Mouse (Mus musculus) retina, adult 2 months (tissue): Measurements from ENCODE around the gene Lamb3.
"Not testable (repeated sequence)": the region's sequence is repeated elsewhere in the genome, so short reads cannot be mapped to it uniquely, and the experiment has no call there.

ENCODE experiments used
- DNase-seq: peaks from one replicate; pipeline ENCODE4 v3.0.0-alpha.2; 2012; ENCODE audit warnings: low read depth, low spot score

Gene Lamb3

DNA sequence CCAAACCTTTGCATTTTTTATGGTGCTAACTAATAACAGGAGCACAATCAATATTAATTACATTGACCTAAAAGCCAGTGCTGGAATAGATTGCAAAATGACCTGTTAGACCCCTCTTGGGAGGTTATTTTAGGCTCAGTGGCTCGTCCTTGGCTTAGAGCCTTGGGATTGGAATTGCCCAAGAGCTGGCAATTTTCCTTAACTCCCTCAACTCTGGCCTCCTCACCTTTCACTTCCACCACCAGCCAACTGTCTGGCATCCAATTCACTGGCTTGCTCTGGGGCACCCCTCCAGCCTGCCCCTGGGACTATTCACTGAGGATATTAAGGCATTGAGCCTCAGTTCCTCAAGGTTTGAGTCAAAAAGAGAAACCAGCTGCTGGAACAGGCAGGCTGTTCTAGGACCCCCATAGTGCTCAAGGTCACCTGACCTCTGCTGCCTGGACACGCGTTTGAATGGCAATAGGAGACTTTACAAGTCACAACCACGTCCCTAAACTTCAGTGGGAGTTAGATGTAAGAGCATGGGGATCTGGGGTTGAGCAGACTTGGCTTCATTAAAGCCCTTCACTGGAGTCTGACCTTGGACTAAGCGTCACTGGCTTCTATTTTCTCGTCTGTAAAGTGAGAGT lies 71.0 kb downstream of the Lamb3 start:
- no peak for DNase-seq

DNA sequence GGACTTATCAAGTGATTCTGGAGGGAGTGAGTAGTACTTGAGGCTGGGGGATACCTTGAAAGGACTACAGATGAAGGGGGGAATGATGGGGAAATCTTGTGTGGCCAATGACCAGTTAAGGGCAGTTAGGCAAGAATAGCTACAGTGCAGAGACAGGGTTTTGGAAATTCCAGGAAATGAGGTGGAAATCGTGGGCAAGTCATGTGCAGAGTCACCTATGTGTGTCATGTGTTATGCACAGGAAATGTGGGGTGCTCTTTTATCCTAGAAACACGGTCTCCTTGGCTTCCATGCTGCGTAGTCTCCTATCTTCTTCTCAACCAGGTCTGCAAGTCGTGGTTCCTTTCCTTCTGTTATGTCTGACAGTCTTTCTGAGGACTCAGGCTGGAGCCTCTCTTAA lies 72.0 kb downstream of the Lamb3 start:
- no peak for DNase-seq

DNA sequence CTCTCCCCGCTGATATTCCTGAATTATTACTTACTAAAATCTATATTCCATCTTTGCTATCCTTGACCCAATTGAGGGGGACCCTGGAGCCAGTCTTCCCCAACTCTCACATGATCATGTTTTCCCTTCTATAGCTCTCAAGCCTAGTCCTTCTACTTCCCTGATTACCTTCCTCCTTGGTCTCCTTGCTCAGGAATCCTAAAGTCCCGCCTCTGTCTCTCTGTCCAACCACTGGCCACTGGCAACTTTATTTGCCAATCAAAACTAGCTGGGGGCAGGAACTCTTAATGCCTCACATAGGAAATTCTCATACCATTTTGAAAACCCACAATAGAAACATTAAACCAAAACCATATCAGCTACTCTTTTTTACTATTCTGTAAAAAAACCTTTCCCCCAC lies 73.8 kb downstream of the Lamb3 start:
- no peak for DNase-seq

DNA sequence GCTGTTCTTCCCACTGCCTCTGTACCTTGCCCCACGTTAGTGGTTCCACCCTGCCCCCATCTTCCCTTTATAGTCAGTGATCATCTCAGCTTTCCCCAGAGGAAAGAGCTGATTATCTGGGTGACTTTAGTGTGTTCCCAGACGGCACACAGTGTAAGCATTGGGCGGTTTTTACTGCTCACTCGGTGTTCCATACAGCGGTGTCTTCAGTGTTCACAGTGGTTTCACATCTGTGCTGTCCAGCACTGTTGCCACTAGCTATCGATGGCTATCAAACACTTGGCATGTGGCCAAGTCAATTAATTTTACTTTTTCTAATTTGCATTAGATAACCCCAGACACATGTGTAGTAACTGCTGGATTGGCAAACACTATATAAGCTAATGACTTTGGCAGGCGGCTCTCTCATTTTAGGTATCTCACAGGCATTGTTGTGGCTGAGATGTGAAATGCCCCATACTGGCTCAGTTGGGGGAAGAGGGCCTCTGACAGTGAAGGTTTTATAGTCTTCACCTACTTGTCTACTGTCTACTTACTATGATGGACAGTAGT lies 76.8 kb downstream of the Lamb3 start:
- DNase-seq, result no peak

DNA sequence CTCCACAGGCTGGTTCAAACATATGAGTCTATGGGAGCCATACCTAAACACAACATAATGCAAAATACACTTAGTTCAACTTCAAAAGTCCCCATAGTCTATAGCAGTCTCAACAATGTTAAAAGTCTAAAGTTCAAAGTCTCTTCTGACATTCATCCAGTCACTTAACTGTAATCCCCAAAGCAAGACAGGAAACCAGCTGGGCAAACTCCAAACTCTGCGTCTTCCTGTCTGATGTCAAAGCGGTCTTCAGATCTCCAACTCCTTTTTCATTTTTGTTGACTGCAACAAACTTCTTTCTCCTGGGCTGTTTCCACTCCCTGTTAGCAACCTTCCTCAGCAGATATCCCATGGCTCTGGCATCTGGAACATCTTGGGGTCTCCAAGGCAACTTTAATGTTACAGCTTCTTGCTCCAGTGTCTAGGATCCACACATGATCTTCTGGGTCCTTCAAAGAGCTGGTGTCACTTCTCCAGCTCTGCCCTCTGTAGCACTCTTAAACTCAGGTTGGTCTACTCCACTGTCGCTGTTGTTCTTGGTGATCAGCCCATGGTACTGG lies 78.3 kb downstream of the Lamb3 start:
- not testable (repeated sequence) for DNase-seq

DNA sequence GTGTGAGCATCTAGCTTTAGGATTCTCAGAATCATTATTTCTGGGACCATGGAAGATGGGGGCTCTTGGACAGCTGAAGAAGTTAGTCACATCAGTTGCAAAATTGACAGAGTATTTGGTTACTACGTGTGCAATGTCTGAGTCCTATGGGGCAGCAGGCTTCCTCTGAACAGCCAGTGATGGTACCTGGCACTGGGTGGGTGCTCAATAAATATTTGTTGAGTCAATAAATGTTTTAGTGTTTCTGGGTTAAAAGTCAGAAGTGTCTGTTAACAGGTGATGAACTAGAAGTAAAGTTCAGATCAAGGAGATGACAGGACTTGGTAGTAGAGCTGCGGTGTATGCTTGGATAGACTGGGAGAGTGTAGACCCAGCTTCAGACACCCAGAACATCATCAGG lies 80.1 kb downstream of the Lamb3 start:
- DNase-seq, result no peak

DNA sequence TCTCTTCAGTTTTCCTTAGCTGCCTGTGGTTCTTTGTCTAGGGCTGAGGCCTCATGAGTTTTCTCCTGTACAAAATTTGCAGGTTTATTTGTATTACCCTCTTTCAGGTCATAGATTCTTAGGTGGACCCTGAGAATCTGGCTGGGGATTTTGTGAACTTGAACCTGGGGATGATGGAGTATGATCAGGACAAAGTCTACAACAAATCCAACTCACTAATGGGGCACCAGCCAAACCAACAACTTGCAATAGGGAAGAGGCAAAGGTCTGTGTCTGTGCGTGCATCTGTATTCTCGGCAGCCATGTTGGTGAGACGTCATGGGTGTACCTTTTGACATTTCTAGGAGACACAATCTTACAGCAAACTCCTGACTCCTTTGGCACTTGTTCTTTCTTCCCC lies 81.6 kb downstream of the Lamb3 start:
- no peak for DNase-seq

DNA sequence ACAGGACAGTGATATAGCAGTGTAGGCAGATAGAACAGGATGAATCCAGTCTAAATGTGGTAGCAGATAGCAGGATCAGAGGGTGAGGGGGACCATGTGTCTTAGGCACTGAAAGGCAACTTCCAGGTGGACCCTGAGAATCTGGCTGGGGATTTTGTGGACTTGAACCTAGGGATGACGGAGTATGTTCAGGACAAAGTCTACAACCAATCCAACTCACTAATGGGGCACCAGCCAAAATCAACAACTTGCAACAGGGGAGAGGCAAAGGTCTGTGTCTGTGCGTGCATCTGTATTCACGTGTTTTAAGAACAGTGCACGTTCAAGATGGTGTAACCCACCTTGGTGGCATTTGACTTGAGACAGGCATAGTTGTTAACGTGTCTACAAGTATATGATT lies 82.4 kb downstream of the Lamb3 start:
- no peak for DNase-seq

DNA sequence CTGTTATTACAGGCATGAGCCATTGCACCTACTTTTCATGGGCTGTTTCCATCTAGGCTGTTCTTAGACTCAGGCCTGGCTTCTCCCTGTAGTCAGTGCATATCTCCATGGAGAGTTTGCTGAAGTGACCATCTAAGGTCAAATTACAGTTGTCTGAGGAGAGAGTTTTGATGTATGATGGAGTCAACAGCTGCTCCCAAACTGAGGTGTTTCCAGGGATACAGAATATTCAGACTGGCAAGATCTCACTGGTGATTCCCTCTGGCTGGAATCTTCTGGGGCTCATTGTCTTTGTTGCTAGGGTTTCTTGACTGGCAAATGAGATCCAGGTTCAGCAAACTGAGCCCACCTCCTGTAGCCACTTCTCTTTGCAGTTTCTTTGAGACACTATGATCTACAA lies 83.2 kb downstream of the Lamb3 start:
- DNase-seq, result no peak

DNA sequence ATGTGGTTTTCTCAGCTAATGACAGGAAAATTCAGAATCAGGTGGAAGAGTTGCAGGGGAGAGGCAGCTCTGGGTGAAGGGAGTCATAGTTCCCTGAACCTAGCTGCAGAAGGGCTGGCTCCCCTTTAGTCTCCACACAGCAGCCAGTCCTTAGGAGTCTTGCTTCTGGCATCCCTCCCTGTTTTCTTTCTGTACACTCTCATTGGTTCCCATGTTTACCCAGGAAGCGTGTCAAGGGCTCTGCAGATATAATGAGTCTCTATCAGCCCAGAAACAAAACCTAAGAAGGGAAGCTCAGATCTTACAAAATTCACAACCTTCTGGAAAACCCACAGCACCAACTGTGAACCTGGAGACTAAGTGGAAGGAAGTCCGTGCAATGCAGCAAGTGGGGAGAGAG lies 85.5 kb downstream of the Lamb3 start:
- no peak for DNase-seq

DNA sequence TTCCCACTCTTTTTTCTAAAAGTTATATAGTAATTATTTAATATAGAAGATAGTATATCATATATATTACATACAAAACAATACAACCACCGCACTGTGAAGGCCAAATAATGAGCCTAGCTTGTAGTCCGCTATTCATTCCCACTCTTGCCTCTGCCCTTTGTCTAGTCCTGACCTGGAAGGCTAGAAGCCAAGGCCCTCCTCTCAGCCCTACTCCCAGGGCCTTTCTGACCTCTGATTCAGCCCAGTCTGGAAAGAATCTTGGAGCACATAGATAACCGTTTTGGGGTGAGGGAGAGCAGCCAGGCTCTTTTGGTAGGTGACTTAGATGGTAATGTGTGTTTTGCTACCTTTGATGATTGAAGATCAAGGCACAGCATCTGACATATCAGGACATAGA lies 86.4 kb downstream of the Lamb3 start:
- DNase-seq, result no peak

DNA sequence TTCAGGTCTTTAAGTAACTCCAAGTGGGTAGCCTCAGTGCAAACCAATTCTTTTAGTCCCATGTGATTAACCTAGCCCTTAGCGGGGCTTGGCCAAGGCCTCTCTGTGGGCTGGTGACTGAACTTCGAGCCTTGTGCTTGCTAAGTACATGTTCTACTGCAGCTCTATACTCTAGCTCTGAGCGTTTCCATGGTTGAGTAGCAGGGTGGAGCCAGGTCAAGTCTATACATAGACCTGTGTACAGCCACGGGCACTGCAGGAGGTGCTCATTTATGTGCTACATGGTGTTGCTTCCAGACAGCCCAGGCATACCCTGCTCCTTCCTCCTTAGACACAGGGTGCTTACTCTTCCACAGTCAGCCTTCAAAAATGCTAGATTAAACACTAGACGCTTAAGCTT lies 88.4 kb downstream of the Lamb3 start:
- DNase-seq, result no peak

DNA sequence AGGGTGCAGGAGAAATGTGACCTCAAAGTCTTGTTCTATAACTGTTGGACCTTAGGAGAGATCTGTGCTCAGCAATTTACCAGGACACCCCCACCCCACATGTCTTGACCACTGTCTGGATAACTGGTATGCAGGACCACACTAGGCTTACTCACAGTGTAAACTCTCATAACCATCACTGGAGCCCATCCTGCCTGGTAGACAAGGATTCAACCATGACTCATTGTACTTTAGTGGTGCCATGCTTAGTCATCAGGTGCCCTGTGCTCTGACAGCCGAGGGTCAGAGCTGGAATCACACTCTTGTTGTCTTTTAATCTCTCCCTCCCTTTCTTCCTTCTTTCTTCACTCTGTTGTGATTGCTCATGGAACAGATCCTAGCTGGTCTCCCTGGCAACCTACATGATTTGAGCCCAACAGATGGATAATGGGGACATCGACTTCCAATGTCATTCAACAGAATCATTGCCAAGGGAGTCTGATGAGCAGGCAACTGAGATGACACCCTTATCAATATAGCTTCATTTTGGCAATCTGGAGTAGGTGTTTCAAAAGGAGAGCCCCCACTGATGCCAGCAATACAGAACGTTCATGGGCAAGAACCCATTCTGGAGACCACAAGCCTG lies 90.8 kb downstream of the Lamb3 start:
- DNase-seq, result no peak

DNA sequence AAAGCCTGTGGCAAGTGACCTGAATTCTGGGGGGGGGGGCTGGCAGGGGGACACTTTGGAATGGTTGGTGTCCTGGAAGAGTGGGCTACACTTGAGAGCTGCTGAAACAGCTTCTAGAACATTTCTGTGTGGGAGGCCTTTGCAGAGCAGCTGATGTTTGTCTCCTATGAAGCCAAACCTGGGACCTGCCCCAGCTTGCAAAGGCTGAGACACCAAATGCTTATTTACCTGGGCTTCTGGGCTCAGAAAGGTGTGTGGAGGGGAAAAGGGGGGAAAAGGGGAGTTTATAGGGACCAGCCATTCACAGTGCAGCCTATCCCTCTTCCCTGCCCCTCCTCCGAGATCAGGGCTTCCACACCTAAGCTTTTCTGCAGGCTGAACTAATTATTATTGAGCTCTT lies 92.5 kb downstream of the Lamb3 start:
- DNase-seq, result no peak

DNA sequence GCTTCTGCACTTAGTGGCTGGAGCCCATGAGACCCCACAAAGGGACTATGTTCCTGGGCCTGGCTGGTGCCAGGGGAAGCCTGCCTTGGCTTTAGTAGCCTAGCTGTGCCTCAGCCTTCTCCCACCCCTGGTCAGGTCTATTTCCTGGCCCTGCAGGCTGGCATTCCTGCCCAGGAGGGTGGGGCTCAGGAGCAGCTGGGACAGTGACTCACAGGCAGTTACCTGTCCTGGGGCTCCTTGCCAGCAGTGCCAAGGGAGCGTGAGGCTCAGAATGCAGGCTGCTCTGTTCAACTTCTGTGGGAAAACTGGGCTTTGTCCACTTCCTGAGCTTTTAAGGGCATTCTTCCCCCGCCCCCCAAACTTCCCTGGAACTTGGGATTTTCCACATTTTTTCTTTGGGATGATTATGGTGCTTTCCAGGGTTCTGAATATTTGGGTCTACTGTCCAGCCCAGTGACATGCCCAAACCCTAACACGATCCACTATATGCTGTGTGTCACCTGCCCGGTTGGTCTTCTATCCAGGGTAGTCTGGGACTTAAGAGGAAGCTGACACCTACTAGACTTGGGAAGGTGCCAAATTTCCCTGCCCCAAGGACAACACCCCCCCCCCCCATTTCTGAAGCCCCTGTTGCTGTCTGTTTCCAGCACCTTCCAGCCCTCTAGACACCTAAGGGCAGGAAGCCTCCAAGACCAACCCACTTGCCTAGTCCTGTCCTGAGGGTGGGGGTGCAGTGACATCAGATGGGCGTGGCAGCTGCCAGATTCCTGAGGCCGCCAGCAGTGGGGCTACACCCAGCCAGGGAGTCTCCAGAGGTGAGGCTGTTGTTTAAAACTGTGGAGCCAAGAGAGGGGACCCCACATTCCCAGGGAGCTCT lies 94.0 kb downstream of the Lamb3 start:
- no peak for DNase-seq

DNA sequence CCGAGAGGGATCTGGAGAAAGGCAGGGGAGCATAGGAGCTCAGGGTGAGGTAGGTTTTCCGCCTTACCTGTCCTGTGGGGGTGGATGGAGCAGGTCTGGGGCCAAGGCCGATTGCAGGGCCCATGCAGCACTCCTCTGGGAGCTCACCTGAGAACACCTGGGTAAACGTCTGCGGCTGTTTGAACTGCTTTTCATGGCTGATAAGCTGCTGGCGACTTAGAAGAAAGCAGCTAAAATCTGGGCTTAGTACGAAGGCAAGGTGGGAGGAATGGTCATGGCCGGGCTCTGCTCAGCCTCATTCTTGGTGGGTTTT lies 94.5 kb downstream of the Lamb3 start:
- DNase-seq, result no peak

DNA sequence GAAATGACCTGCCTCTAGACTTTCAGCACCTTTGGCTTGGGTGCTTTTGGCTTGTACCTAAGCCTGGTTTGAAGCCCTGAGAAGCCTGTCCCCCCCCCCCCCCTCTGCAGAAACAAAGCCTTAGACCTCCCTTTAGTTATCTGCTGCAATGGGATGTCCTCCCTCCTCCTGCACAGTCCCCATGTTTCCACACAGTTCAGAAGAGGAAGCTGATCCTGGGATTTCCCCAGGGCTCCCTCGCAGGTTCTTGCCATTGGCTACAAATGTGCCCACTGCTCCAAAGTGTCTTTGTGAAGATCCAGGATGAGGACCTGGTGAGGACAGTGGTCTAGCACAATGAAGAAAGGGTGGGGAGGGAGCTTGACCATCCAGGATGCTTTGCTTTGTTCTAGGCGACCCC lies 95.6 kb downstream of the Lamb3 start:
- no peak for DNase-seq

DNA sequence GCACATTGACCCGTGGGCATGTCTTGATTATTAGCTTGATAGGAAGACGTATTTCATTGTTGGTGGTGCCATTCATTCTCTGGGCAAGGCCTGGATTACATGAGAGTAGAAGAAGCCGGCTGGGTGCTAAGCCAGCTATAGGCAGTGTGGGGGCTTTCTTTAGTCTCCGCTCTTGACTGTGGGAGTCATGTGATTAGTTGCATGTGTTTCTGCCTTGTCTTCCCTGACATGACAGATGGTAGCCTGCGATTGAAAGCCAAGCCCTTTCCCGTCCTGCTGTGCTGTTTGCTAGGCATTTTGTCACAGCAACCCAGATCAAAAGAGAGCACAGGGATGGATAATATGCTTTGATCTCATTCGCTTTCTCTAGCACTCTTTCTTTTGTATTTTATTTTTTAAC lies 97.9 kb downstream of the Lamb3 start:
- DNase-seq, result no peak

DNA sequence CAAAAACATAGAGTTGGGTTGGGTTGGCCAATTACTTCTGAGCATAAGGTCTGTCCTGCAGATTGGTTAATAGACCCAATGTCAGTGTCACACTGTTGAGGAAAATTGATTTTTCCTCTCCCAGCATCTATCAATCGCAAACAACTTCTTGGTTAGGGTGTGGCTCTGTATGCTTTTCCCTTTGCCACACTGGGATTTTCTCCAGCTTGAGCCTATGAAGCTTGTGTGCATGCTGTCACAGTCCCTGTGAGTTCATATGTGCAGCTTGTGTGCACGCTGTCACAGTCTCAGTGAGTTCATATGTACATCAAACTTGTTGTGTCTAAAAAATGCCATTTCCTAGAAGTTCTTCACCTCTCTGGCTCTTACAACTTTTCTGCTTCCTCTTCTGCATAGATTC lies 99.3 kb downstream of the Lamb3 start:
- DNase-seq, result no peak

DNA sequence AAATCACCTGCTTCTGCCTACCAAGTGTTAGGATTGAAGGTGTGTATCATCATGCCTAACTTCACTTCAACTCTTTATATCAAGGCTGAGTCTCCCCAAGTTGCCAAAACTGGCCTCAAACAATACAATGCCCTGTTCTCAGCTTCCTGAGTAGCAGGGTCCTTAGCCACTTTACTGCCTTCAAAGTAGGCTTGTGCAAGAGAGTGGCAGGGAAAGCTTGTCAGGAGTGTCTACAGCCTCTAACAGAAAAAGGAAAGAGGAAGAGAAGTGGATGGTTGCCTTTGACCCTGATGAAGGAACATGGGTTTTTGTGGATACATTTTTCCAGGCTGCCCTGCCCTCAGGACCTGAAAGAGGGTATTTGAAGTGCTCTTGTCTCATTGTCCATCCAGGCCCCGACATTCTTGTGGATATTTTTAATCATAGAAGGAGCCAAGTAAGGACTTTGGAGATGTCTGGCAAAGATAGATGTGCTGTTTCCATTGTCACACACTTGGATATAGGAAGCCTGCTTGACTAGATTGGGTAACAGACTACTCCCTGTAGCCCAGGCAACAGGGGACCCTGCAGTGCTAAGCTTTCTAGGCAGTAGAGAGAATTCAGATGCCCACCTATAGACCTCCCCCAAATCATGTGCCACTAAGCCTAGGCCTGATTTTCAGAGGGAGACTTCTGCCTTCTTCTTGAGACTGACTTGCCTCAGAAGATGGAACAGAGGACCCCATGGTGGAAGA lies 102.5 kb downstream of the Lamb3 start:
- DNase-seq, result no peak

DNA sequence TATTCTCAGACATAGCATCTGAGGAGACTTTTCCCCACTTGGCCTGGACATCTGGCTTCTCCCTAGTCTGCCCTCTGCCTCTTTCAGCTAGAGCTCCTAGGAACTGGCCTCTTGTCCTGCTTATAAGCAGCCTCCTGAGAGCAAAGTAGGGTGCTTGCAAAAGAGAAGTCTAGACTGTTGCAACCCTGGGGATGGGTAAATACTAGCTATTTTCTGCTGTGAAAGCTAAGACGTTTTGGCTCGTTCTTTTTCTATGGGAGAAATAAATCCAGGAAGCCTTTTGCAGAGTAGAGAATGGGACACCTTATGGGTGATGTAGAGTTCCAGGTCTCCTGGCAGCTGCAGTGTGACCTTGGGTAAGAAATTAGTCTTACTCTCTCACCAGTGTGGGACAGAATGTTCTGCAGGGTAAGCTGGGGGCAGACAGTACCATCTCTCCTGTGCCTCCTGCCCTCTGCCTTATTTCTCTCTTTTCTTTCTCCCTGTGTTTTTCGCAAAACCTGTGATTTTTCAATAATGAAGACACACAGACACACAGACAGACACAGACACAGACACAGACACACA lies 103.1 kb downstream of the Lamb3 start:
- DNase-seq, result no peak

DNA sequence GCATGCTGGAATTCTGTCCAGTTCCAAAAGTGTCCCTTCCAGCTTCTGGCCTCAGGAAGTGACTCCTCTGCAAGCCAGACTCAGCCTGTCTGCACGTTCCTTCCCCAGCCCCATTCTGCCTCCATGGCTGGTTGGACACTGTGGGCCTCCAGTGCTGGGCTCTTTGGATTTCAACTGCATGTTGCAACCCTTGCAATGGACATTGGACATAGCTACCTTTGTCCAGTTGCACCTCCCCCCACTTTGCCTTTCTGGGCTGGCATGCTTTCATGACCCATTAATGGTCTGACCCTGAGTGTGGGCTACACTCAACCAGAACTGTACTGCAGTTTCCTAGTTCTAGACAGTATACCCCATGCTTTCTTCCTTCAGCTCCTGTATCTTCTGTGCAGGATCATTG lies 104.1 kb downstream of the Lamb3 start:
- DNase-seq, result no peak
